Mouse (Mus musculus): ENCODE data around the gene Inf2.

DNA sequence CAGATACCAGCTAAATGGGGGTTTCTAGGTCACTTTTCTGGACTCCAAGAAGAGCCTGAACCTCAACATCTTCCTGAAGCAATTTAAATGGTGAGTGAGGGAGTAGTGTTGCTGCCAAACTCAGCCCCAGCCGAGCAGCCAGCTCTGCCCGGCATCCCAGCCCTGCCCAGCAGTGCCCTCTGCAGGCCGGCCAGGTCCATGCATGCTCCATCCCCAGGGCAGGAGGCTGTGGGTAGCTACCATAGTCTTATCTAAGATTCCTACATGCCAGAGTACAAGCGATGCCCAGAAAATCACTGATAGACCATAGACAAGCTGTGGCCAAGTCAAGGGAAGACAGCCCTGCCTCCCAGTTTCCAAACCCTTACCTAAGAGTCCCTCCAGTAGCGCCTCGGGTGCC lies 17.2 kb downstream of the Inf2 start:
- TF ChIP-seq CTCF (IDR thresholded peaks at IDR 0.05; ENCODE audit: extremely low read depth, insufficient read depth, low read length) = peak; percentile 93
- no peak for TF ChIP-seq POLR2A (IDR thresholded peaks at IDR 0.05; ENCODE audit: extremely low read depth, insufficient read depth, low read length)

Measured in cortical plate, adult 2 months (tissue).